Mouse (Mus musculus): ENCODE data around the gene Prlh. TPM values are rescaled to one million over a fixed set of nuclear protein-coding genes. Genes with fewer than 3 reads are reported as not detected.

Prlh gene
- polyA plus RNA-seq, 1 experiment from 2014 or later, result not detected

DNA sequence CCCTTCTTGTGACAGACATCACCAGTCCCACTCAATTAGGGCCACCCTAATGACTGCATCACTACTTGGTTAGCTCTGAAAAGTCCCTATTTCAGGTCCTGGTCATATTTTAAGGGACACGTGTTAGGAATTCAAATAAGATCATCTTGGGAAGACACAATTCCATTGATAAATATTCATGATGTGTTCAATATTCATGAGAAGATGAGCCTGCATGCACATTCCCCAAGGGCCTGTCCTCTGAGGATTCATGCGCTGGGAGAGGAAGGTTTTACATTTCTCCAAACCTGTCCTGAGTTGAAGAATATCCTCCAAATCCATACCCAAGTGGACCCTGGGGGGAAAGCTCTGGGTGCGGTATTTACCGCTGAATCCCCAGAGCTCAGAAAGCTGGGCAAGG lies 23.1 kb downstream of the Prlh start:
- no peaks in the 10 kb centered on the region for H3K36me3 ChIP-seq (ENCODE audit: control insufficient read depth, insufficient read depth, low read length)
- H3K27me3 ChIP-seq (replicated peaks; ENCODE audit: control insufficient read depth, insufficient read depth, low read length), result no peaks in the 10 kb centered on the region
- WGBS, result 78% methylated on average over 4 of the region's 4 CpGs
- peaks cover 20% of the 10 kb centered on the region for H3K4me1 ChIP-seq (ENCODE audit: control insufficient read depth, insufficient read depth, low read length)
- ATAC-seq (ENCODE audit: low read depth), result no peak
- no peak overlapping the region for H3K9ac ChIP-seq (ENCODE audit: low read depth, low read length)
- DNase-seq (ENCODE audit: low spot score), result no peak
- no peaks in the 10 kb centered on the region for H3K9me3 ChIP-seq (ENCODE audit: control insufficient read depth, low read length)
- H3K4me3 ChIP-seq (ENCODE audit: low read depth, low read length), result no peak overlapping the region
- no peak overlapping the region for H3K4me2 ChIP-seq (ENCODE audit: low read depth, low read length)
- no peak overlapping the region for H3K27ac ChIP-seq (replicated peaks; ENCODE audit: low read depth, low read length)

DNA sequence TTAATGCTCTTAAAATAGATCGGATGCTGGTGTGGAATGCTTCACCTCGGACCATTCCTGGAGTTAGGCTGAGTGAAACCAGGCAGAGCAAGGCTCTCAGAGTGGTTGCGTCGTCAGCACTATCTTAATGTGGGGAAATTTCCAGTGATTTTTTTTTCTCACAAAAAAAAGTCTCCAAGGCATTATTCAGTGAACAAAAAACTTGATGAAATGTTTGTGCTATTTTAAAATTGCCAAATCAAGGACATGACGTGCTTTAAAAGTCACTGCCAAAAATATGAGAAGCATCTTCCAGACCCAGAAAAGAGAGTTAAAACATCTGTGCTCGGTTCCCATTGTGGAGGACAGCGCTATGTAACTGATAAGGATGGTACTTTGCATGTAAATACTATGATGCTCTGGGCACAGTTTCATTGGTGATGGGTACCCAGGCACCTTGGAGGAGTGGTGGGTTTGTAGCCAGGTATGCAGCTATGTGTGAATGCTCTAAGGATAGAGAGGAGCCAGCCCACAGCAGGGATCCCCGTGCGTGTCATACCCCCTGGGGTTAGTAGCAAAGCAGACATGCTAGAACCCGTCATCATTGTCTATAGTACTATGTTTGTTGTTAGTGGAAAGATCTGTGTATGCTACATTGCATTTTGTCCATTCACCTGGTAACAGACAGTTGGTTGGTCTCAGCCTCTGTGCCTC lies 27.9 kb downstream of the Prlh start:
- Histone ChIP-seq H3K4me1 (ENCODE audit: control insufficient read depth, insufficient read depth, low read length) (no peaks in the 10 kb centered on the region), H3K4me3 (ENCODE audit: low read depth, low read length) (no peak overlapping the region), H3K27me3 (replicated peaks; ENCODE audit: control insufficient read depth, insufficient read depth, low read length) (no peaks in the 10 kb centered on the region), H3K36me3 (ENCODE audit: control insufficient read depth, insufficient read depth, low read length) (no peaks in the 10 kb centered on the region), H3K9me3 (ENCODE audit: control insufficient read depth, low read length) (no peaks in the 10 kb centered on the region), H3K4me2 (ENCODE audit: low read depth, low read length) (no peak overlapping the region), H3K9ac (ENCODE audit: low read depth, low read length) (no peak overlapping the region), H3K27ac (replicated peaks; ENCODE audit: low read depth, low read length) (no peak overlapping the region)
- ATAC-seq (ENCODE audit: low read depth) (peak; percentile 41; the same call in 1 of the 2 replicates), DNase-seq (ENCODE audit: low spot score) (peak; percentile 68)
- WGBS, result 48% methylated on average over 10 of the region's 10 CpGs

DNA sequence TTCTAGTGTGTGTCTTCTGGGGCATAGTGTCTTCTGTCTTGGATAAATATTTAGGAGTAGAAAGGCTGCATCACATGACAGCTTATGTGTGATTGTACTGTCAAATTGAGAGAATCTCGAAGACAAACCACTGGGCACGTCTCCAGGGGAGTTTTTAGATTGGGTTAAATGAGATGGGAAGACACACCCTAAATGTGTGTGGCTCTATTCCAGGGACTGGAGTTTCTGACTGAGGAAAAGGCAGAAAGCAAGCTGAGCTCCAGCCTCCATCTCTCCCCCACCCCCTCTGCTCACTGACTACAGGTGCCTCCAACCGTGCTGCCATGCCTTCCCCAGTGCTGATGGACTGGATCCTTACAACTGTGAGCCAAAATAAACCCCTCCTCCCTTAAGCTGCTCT lies 28.4 kb downstream of the Prlh start:
- no peak for ATAC-seq (ENCODE audit: low read depth)
- Histone ChIP-seq H3K9me3 (ENCODE audit: control insufficient read depth, low read length) (no peaks in the 10 kb centered on the region), H3K4me2 (ENCODE audit: low read depth, low read length) (no peak overlapping the region), H3K4me1 (ENCODE audit: control insufficient read depth, insufficient read depth, low read length) (no peaks in the 10 kb centered on the region), H3K36me3 (ENCODE audit: control insufficient read depth, insufficient read depth, low read length) (no peaks in the 10 kb centered on the region), H3K4me3 (ENCODE audit: low read depth, low read length) (no peak overlapping the region), H3K27ac (replicated peaks; ENCODE audit: low read depth, low read length) (no peak overlapping the region), H3K9ac (ENCODE audit: low read depth, low read length) (no peak overlapping the region), H3K27me3 (replicated peaks; ENCODE audit: control insufficient read depth, insufficient read depth, low read length) (no peaks in the 10 kb centered on the region)
- WGBS, result 54% methylated on average over 3 of the region's 3 CpGs
- peak; percentile 70 for DNase-seq (ENCODE audit: low spot score)

DNA sequence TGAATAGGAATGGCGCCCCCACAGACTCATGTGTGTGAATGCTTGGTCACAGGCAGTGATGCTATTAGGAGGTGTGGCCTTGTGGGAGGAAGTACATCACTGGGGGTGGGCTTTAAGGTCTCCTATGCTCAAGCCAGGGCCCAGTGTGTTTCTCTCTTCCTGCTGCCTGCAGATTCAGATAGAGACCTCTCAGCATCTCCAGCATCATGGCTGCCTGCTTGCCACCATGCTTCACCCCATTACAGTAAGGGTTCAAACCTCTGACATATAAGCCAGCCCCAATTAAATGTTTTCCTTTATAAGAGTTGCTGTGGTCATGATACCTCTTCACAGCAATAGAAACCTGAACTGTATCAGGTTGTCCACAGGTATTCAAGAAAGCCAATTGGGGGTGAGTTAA lies 43.0 kb downstream of the Prlh start:
- WGBS, result 92% methylated on average over 1 of the region's 1 CpGs
- Histone ChIP-seq H3K9me3 (ENCODE audit: control insufficient read depth, low read length) (no peaks in the 10 kb centered on the region), H3K4me2 (ENCODE audit: low read depth, low read length) (no peak overlapping the region), H3K36me3 (ENCODE audit: control insufficient read depth, insufficient read depth, low read length) (no peaks in the 10 kb centered on the region), H3K9ac (ENCODE audit: low read depth, low read length) (no peak overlapping the region), H3K4me1 (ENCODE audit: control insufficient read depth, insufficient read depth, low read length) (peaks cover 10% of the 10 kb centered on the region), H3K4me3 (ENCODE audit: low read depth, low read length) (no peak overlapping the region), H3K27me3 (replicated peaks; ENCODE audit: control insufficient read depth, insufficient read depth, low read length) (no peaks in the 10 kb centered on the region), H3K27ac (replicated peaks; ENCODE audit: low read depth, low read length) (no peak overlapping the region)
- DNase-seq (ENCODE audit: low spot score) (no peak), ATAC-seq (ENCODE audit: low read depth) (no peak)

DNA sequence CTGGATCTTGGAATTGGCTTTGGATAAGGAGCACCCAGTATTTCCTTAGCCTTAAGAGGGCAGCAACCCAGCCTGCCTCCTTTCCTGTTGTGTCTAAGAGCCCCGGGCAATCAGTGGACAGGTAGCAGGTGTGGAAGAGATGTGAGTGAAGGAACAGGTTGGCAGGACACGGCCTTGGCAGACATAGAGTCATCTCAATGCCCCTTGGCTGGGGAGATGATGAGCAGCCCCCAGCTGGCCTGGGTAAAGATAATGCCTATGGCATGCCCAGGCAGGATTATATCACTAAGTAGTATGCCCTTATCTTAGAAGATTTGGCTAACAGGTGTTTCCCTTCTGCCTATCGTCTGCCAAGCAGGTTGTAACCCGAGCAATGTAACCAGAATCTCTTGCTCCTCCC lies 44.2 kb downstream of the Prlh start:
- peaks cover 10% of the 10 kb centered on the region for H3K4me1 ChIP-seq (ENCODE audit: control insufficient read depth, insufficient read depth, low read length)
- no peaks in the 10 kb centered on the region for H3K9me3 ChIP-seq (ENCODE audit: control insufficient read depth, low read length)
- no peak overlapping the region for H3K4me2 ChIP-seq (ENCODE audit: low read depth, low read length)
- no peaks in the 10 kb centered on the region for H3K36me3 ChIP-seq (ENCODE audit: control insufficient read depth, insufficient read depth, low read length)
- H3K27me3 ChIP-seq (replicated peaks; ENCODE audit: control insufficient read depth, insufficient read depth, low read length), result no peaks in the 10 kb centered on the region
- ATAC-seq (ENCODE audit: low read depth) (no peak), DNase-seq (ENCODE audit: low spot score) (no peak)
- no peak overlapping the region for H3K9ac ChIP-seq (ENCODE audit: low read depth, low read length)
- H3K27ac ChIP-seq (replicated peaks; ENCODE audit: low read depth, low read length), result no peak overlapping the region
- no peak overlapping the region for H3K4me3 ChIP-seq (ENCODE audit: low read depth, low read length)
- WGBS, result 70% methylated on average over 4 of the region's 4 CpGs

DNA sequence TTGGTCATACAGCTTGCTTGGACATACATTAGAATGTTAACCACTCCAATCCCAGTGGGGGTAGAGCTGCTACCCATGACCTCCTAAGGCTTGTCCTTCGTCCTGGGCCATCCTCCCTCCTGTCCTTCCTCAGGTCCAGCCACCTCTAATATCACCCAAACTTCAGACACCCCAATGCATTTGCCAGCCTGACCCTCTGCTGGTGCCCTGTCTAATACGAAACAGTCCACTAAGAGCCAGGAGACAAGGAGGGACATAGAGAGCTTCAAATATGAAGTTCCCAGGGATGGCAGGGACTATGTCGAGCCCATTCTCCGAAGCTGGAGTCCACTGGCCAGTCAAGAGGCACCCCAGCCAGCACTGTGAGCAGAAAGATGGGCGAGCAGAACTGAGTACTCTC lies 44.7 kb downstream of the Prlh start:
- H3K9ac ChIP-seq (ENCODE audit: low read depth, low read length), result 0 out of 2 replicates have a peak overlapping the region, but pooled peaks have one; percentile 90
- no peak for ATAC-seq (ENCODE audit: low read depth)
- H3K4me1 ChIP-seq (ENCODE audit: control insufficient read depth, insufficient read depth, low read length), result peaks cover 10% of the 10 kb centered on the region
- no peaks in the 10 kb centered on the region for H3K36me3 ChIP-seq (ENCODE audit: control insufficient read depth, insufficient read depth, low read length)
- no peaks in the 10 kb centered on the region for H3K9me3 ChIP-seq (ENCODE audit: control insufficient read depth, low read length)
- H3K4me3 ChIP-seq (ENCODE audit: low read depth, low read length), result peak overlapping the region; percentile 81; the same call in 1 of the 2 replicates
- no peak overlapping the region for H3K27ac ChIP-seq (replicated peaks; ENCODE audit: low read depth, low read length)
- WGBS, result 82% methylated on average over 5 of the region's 5 CpGs
- no peak for DNase-seq (ENCODE audit: low spot score)
- peak overlapping the region; percentile 99 for H3K4me2 ChIP-seq (ENCODE audit: low read depth, low read length)
- no peaks in the 10 kb centered on the region for H3K27me3 ChIP-seq (replicated peaks; ENCODE audit: control insufficient read depth, insufficient read depth, low read length)

DNA sequence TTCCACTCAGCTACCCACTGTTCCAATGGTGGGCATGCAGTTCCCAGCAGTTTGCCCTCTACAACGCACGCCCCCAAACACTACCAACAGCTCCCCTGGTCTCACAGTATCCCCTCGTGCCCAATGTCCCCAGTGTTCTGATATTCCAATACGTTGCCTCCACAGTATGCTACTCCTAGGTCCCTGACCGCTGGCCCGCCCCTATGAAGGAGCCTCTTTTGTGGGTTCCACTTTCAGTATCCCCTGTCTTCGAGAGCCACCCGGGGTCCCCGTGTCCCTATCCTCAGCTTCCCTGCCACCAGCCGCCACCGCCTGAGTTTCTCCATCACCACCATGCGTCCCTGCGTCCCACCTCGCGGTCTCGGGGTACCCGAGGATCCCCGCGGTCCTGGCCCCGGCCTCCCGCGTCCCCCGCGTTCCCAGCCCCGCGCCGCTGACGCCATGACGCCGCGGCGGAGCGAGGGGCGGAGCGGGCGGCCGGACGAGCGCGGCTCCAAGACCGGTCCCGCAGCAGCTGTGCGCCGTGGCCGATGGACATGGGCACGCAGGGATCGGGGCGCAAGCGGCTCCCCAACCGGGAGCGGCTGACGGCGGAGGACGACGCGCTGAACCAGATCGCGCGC lies 45.5 kb downstream of the Prlh start, which contains the start of gene Lrrfip1:
Gene Lrrfip1 (plus strand): TSS at position 470 of the 623 bp plus-strand sequence.
- Histone ChIP-seq H3K9me3 (ENCODE audit: control insufficient read depth, low read length) (no peaks in the 10 kb centered on the region), H3K4me2 (ENCODE audit: low read depth, low read length) (peak within 1 kb of the TSS; percentile 99), H3K36me3 (ENCODE audit: control insufficient read depth, insufficient read depth, low read length) (no peaks in the 10 kb centered on the region), H3K4me3 (ENCODE audit: low read depth, low read length) (peak within 1 kb of the TSS; percentile 81), H3K27ac (replicated peaks; ENCODE audit: low read depth, low read length) (peak within 1 kb of the TSS; percentile 63; the same call in 1 of the 2 replicates), H3K27me3 (replicated peaks; ENCODE audit: control insufficient read depth, insufficient read depth, low read length) (no peaks in the 10 kb centered on the region), H3K9ac (ENCODE audit: low read depth, low read length) (peak within 1 kb of the TSS; percentile 90), H3K4me1 (ENCODE audit: control insufficient read depth, insufficient read depth, low read length) (peaks cover 10% of the 10 kb centered on the region)
- 3% methylated on average over 56 of the region's 59 CpGs for WGBS
- ATAC-seq (ENCODE audit: low read depth) (peak; percentile 84), DNase-seq (ENCODE audit: low spot score) (peak; percentile 65)

DNA sequence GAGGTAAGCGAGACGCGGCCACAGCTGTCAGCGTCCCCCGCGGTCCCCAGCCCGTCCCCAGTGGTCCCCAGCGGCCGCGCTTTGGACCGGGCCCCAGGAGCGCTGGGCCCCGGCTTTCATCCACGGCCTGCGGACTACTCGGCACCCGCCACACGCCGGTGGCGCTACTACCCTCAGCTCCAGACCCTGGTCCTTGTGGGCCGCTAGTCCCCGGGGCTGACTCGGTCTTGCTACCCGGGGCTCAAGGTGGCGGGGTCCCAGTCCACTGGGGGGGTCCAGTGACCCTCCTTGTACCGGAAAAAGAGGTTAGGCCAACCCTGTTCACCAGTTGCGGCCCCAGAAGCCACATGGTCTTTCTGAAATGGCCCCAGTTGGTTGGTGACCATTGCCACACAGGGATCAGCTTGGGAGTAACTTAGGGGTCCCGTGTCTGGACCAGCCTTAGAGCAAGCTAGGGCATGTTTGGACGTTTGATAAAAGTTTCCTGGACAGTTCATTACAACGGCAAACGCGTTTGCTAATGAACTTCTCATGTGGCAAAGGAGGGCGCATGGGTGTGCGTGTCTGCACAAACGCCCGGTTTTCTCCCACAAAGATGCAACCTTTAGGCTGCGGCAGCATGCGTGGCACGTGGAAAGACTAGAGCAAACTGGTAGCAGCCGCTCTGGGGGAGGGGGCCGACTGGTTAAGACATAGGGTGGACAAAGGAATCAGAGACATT lies 46.1 kb downstream of the Prlh start:
- peaks cover 10% of the 10 kb centered on the region for H3K4me1 ChIP-seq (ENCODE audit: control insufficient read depth, insufficient read depth, low read length)
- peak overlapping the region; percentile 99 for H3K4me2 ChIP-seq (ENCODE audit: low read depth, low read length)
- no peaks in the 10 kb centered on the region for H3K9me3 ChIP-seq (ENCODE audit: control insufficient read depth, low read length)
- no peaks in the 10 kb centered on the region for H3K36me3 ChIP-seq (ENCODE audit: control insufficient read depth, insufficient read depth, low read length)
- H3K9ac ChIP-seq (ENCODE audit: low read depth, low read length), result peak overlapping the region; percentile 90
- no peak for DNase-seq (ENCODE audit: low spot score)
- ATAC-seq (ENCODE audit: low read depth), result peak; percentile 69
- WGBS, result 1% methylated on average over 30 of the region's 41 CpGs
- no peaks in the 10 kb centered on the region for H3K27me3 ChIP-seq (replicated peaks; ENCODE audit: control insufficient read depth, insufficient read depth, low read length)
- H3K27ac ChIP-seq (replicated peaks; ENCODE audit: low read depth, low read length), result peak overlapping the region; percentile 63; the same call in 1 of the 2 replicates
- peak overlapping the region; percentile 81 for H3K4me3 ChIP-seq (ENCODE audit: low read depth, low read length)

Data from embryonic facial prominence, embryonic 14.5 days (tissue).